Mouse (Mus musculus) thymus, postnatal 36 days (tissue): Measurements from ENCODE around the gene Gm21974.
"Not testable (repeated sequence)": the region's sequence is repeated elsewhere in the genome, so short reads cannot be mapped to it uniquely, and the experiment has no call there.

Experiments
- DNase-seq, 2 experiments: peaks; one replicate each; pipeline ENCODE4 v3.0.0; 2022; ENCODE audit warnings: mixed read lengths in 2 of 2

Gene Gm21974

DNA sequence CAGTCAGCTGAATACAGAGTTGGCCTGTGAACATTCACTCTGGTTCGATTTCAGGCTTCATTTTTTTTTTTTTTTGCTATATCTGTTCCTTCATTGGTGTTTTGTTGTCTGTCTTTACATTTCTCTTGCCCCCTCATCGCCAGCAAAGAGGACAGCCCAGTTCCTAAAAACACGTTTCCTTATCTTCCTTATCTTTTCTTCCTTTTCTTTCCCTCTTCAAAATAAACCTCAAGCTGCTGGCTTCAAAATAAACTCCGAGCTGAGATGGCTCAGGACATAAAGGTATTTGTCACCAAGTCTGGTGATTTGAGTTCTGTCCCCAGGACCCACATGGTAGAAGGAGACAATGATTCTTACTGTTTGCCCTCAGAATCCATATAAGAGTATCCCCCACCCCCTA, 17.7 kb upstream of the Gm21974 start:
- no peak for DNase-seq

DNA sequence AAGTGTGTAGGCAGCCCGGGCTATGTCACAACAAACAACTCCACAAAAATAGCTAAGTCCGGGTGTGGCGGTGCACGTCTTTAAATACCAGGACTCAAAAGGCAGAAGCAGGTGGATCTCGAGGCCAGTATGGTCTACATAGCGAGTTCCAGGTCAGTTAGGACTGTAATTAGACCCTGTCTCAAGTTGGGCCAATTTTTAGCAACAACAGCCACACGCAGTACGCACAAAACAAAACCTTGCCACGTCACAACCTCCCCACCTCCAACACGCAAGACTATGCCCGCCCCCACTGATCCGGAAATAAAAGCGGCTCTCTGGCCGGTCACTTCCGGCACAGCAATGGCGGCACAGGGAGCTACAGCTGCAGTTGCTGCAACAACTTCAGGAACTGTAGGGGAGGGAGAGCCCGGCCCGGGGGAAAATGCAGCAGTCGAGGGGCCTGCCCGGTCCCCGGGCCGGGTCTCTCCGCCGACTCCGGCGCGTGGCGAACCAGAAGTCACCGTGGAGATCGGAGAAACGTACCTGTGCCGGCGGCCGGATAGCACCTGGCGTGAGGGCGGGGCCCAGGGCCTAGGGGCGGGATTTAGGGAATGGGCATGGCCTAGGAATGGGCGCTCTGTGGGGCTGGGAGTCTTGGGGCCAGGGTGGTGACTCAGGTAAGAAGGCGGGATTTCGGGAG, 17.1 kb upstream of the Gm21974 start, which contains the start of gene Kat8:
Gene Kat8 (plus strand): TSS at position 327 of the 682 bp plus-strand sequence.
- DNase-seq, result peak; percentile 77 to 80

- no peak for DNase-seq
Measured at GRCm38 (mm10) chr7:127908656-127909055, 13.4 kb upstream of the Gm21974 start.

GRCm38 (mm10) chr7:127907939-127908338, 12.7 kb upstream of the Gm21974 start:
- DNase-seq, result no peak

GRCm38 (mm10) chr7:127903971-127904796, 8.9 kb upstream of the Gm21974 start, which contains the start of gene Bckdk:
Gene Bckdk, plus strand, starts transcription at chr7:127904082.
- peak; percentile 66 to 74 for DNase-seq

DNA sequence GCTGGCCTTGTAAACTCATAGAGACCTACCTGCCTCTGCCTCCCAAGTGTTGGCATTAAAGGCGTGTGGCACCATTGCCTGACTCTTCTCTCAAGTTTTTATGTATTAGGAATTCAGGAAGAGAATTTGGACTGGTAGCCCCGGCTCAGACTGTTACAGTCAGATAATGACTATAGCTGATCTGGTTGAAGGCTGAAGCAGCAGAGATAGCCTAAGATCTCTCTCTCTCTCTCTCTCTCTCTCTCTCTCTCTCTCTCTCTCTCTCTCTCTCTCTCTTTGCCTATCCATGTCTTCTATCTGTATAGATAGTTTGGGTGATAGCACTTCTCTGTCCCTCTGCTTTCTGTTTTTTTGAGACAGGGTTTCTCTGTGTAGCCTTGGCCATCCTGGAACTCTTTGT, 6.5 kb upstream of the Gm21974 start:
- no peak for DNase-seq

GRCm38 (mm10) chr7:127899997-127900396, 4.7 kb upstream of the Gm21974 start:
- no peak for DNase-seq

GRCm38 (mm10) chr7:127898179-127898956, 3.1 kb upstream of the Gm21974 start:
- DNase-seq, result peak; percentile 50 to 67

GRCm38 (mm10) chr7:127897542-127897941, 2.3 kb upstream of the Gm21974 start:
- DNase-seq, result no peak

GRCm38 (mm10) chr7:127896384-127896783, 1.1 kb upstream of the Gm21974 start:
- DNase-seq, result peak; percentile 62 to 66

DNA sequence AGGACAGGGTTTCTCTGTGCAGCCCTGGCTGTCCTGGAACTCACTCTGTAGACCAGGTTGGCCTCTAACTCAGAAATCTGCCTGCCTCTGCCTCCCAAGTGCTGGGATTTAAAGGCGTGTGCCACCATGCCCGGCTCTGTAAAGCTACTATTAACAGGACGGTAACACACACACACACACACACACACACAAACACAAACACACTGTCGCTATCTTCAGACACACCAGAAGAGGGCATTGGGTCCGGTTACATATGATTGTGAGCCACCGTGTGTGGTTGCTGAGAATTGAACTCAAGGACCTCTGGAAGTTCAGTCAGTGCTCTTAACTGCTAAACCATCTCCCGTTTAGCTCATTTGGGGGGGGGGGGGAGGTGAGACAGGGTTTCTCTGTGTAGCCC, 637 bp upstream of the Gm21974 start:
- not testable (repeated sequence) for DNase-seq

DNA sequence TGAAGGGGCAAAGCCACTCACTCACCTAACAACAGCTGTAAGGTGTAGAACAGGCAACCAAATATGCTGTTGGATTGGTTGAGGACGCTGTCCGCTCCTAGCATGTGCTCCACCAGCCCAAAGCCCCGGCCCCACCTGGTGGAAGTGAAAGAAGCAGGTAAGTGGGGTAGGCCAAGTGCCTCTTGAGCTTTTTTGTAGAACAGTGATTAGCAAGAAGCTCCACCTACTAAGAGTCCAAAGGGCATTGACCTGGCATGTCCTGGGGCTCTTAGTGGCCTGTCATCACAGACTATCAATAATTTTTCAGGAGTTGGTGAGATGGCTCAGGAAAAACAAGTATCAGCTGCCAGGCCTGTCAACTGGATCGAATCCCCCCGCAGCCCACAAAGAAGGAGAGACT, 774 bp downstream of the Gm21974 start:
- DNase-seq, result no peak

- DNase-seq, result no peak
Measured at GRCm38 (mm10) chr7:127890798-127891197, 4.5 kb downstream of the Gm21974 start, which contains the start of gene Prss53. Gene Prss53, minus strand, starts transcription at chr7:127890970.

- no peak for DNase-seq
Measured at GRCm38 (mm10) chr7:127888821-127889220, 6.4 kb downstream of the Gm21974 start.

DNA sequence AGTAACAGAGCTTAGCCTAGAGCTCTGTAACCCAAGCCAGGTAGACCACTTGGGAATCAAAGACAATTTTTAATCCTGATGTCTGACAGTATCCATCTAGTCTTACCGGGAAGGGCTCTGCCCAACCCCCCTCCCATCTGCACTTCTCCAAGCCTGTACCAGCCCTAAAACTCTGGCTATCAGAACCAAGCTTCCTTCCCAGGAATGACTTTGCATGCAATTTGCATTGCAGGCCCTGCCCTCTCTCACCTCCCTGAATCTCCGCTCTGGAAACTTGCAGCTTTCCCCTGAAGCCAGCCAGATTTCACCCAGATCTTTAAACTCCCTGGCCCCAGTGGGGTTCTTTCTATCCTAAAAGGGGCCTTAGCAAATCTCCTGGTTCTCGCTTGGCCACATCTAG, 7.5 kb downstream of the Gm21974 start:
- DNase-seq, result no peak

GRCm38 (mm10) chr7:127887191-127887590, 8.1 kb downstream of the Gm21974 start:
- no peak for DNase-seq

GRCm38 (mm10) chr7:127886551-127886950, 8.7 kb downstream of the Gm21974 start:
- no peak for DNase-seq

DNA sequence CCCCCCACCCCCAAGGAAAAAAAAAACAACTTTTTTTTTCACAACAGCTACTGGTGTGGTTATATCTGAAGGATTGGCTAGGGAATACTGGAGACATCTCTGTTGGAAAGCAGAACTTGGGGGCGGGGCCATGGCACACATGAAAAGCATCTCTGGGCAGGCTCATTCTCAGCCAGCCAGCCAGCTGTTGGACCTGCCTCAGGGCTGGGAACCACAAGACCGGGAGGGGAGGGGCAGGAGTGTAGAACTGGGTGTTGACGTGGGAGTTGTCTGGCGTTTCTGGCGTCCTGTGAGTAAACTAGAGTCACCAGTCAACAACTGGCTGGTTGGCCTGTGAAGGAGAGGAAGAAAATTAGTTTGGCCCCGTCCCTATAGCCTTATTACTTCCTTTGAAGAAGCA, 9.3 kb downstream of the Gm21974 start:
- no peak for DNase-seq

DNA sequence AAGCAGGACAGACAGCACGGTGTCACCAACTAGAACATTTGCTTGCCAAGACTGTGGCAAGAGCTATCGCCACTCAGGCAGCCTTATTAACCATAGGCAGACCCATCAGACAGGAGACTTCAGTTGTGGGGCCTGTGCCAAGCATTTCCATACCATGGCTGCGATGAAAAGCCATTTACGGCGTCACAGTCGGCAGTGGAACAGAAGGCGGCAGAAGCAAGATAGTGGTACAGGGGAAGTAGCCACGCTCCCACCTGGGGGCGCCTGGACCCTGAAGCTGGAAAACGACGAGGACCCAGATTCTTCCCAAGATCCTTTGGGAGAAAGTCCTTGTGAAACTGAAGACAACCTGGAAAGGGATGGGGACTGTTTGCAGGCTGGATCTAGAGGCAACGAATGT, 14.8 kb downstream of the Gm21974 start:
- DNase-seq, result no peak

- DNase-seq, result no peak
Measured at GRCm38 (mm10) chr7:127879301-127879700, 16.0 kb downstream of the Gm21974 start.

DNA sequence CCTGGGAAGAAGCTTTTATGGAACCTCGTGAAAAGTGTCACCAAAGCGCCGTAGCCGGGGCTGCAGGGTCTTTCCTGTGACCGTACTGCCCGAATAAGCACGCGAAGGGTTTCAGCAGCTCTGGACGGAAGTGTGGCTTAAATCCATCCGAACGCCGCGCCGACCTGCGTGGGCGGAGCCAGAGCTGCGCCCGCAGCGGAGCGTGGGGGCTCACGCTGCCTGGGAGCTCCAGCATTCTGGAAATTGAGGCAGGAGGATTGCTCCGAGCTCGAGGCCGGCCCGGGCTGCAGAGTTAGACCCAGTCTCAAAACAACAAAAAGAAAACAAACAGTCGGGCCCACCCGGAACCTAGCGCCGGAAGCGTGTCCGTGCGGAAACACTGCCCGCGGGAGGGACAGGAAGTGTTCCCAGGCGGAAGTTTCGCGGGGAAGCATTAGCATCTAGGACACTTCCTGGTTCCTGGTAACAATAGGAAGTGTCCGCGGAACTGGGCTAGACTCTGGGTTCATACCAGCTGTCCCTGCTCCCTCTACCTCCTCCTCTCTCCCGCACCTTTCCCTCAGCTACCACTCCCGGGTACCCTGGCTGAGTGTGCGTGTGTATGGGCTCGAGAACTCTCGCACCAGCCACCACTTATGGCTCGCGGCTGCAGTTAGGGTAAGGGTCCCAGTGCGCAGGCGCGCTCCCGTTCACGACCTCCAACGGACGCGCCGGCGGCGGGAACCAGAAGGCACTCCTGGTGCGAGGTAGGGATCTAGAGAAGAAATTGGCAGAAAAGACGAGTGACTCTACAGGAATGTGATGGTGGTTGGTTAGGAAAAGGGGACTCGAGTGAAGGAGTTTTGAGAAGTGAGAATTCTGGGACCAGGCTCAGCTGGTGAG, 18.5 kb downstream of the Gm21974 start, which contains the start of gene Zfp668:
Gene Zfp668 (minus strand): TSS at position 362 of the 882 bp plus-strand sequence.
- peak; percentile 84 to 85 for DNase-seq

- DNase-seq, result peak; percentile 73 to 78
Measured at GRCm38 (mm10) chr7:127876041-127876466, 19.2 kb downstream of the Gm21974 start, which contains the start of gene Zfp646. Gene Zfp646, plus strand, starts transcription at chr7:127876221.
